Mouse (Mus musculus) limb, embryonic 11.5 days (tissue): Measurements from ENCODE around the gene Mad1l1. TPM values are rescaled to one million over a fixed set of nuclear protein-coding genes. Genes with fewer than 3 reads are reported as not detected.

Source experiments
- ATAC-seq: fragments of 200-750 bp; cut with Nextera tagmentation; 2 replicates; pipeline ENCODE4 v1.8.0; 2017; ENCODE audit warnings: low read depth; ENCODE audit not compliant: insufficient number of reproducible peaks, low FRiP score, low TSS enrichment
- DNase-seq: peaks from one replicate; pipeline ENCODE4 v3.0.0-alpha.2; 2015; ENCODE audit warnings: low spot score
- H3K27ac ChIP-seq: fragments of 300-500 bp; sonication (generic); replicated peaks from 2 replicates; pipeline ENCODE4 v1.5.1; 2014; ENCODE audit warnings: low read depth, mild to moderate bottlenecking, low read length
- H3K27me3 ChIP-seq: fragments of 300-500 bp; sonication (generic); 2 replicates; pipeline ENCODE4 v1.6.1; 2014; ENCODE audit warnings: mild to moderate bottlenecking, low read length, mixed read lengths; ENCODE audit not compliant: control insufficient read depth, insufficient read depth
- H3K36me3 ChIP-seq: fragments of 300-500 bp; sonication (generic); 2 replicates; pipeline ENCODE4 v1.6.1; 2014; ENCODE audit warnings: mild to moderate bottlenecking, low read length, moderate library complexity, mixed read lengths; ENCODE audit not compliant: control insufficient read depth, insufficient read depth
- H3K4me1 ChIP-seq: fragments of 300-500 bp; sonication (generic); 2 replicates; pipeline ENCODE4 v1.6.1; 2014; ENCODE audit warnings: low read length, mixed read lengths; ENCODE audit not compliant: control insufficient read depth, insufficient read depth
- H3K4me2 ChIP-seq: fragments of 300-500 bp; sonication (generic); 2 replicates; pipeline ENCODE4 v1.6.1; 2014; ENCODE audit warnings: low read depth, mild to moderate bottlenecking, moderate library complexity; ENCODE audit not compliant: severe bottlenecking
- H3K4me3 ChIP-seq: fragments of 300-500 bp; sonication (generic); 2 replicates; pipeline ENCODE4 v1.5.1; 2014; ENCODE audit warnings: low read depth, low read length
- H3K9ac ChIP-seq: fragments of 300-500 bp; sonication (generic); 2 replicates; pipeline ENCODE4 v1.6.1; 2014; ENCODE audit warnings: mild to moderate bottlenecking, low read length
- H3K9me3 ChIP-seq: fragments of 300-500 bp; sonication (generic); 2 replicates; pipeline ENCODE4 v1.6.1; 2016; ENCODE audit warnings: low read length; ENCODE audit not compliant: control insufficient read depth
- WGBS: fragments of 180-500 bp; shearing (Covaris S2); extraction: QIAGEN DNeasy Blood & Tissue Kit; methylation state at CpG from one replicate; pipeline ENCODE4 v1.1.7; 2014; 5-methylcytosine and 5-hydroxymethylcytosine counted together
- polyA plus RNA-seq: library from polyadenylated mRNA; unstranded; fragments of >200 nt; fragmentation: Nextera tagmentation; extraction: Ambion mirVana; gene quantifications from 2 replicates; pipeline ENCODE4 v1.2.1, GENCODE M21; 2014

The Mad1l1 gene
- polyA plus RNA-seq, 1 experiment from 2014 or later, result 51.5 TPM

- Histone ChIP-seq H3K4me3 (no peak overlapping the region), H3K27ac (no peak overlapping the region), H3K9me3 (no peaks in the 10 kb centered on the region), H3K4me2 (no peak overlapping the region), H3K36me3 (peaks cover 2% of the 10 kb centered on the region; the same call in 1 of the 2 replicates), H3K4me1 (peaks cover 17% of the 10 kb centered on the region), H3K27me3 (no peaks in the 10 kb centered on the region), H3K9ac (no peak overlapping the region)
- DNase-seq, result no peak
- 88% methylated on average over 7 of the region's 7 CpGs for WGBS
- no peak for ATAC-seq
Measured at GRCm38 (mm10) chr5:140134021-140134420, 187.3 kb downstream of the Mad1l1 start.

- no peaks in the 10 kb centered on the region for H3K9me3 ChIP-seq
- DNase-seq (peak; percentile 79), ATAC-seq (peak; percentile 65)
- no peak overlapping the region for H3K4me3 ChIP-seq
- peaks cover 30% of the 10 kb centered on the region for H3K4me1 ChIP-seq
- H3K4me2 ChIP-seq, result peak overlapping the region; percentile 0; the same call in 1 of the 2 replicates
- no peaks in the 10 kb centered on the region for H3K27me3 ChIP-seq
- 7% methylated on average over 9 of the region's 9 CpGs for WGBS
- H3K9ac ChIP-seq, result peak overlapping the region; percentile 1; the same call in 1 of the 2 replicates
- peak overlapping the region; percentile 92 for H3K27ac ChIP-seq
- H3K36me3 ChIP-seq, result peaks cover 2% of the 10 kb centered on the region; the same call in 1 of the 2 replicates
Measured at GRCm38 (mm10) chr5:140128414-140128981, 192.9 kb downstream of the Mad1l1 start.

- Histone ChIP-seq H3K9ac (no peak overlapping the region), H3K27me3 (no peaks in the 10 kb centered on the region), H3K4me3 (no peak overlapping the region), H3K27ac (peak overlapping the region; percentile 92), H3K4me1 (peaks cover 30% of the 10 kb centered on the region), H3K36me3 (peaks cover 2% of the 10 kb centered on the region; the same call in 1 of the 2 replicates), H3K4me2 (peak overlapping the region; percentile 0; the same call in 1 of the 2 replicates), H3K9me3 (no peaks in the 10 kb centered on the region)
- ATAC-seq (no peak; the same call in 1 of the 2 replicates), DNase-seq (peak; percentile 56)
- 35% methylated on average over 7 of the region's 7 CpGs for WGBS
Measured at GRCm38 (mm10) chr5:140127981-140128380, 193.4 kb downstream of the Mad1l1 start.

GRCm38 (mm10) chr5:140124626-140125025, 196.7 kb downstream of the Mad1l1 start:
- H3K27me3 ChIP-seq, result no peaks in the 10 kb centered on the region
- no peak overlapping the region for H3K4me2 ChIP-seq
- H3K4me3 ChIP-seq, result no peak overlapping the region
- peaks cover 18% of the 10 kb centered on the region for H3K4me1 ChIP-seq
- no peaks in the 10 kb centered on the region; the same call in 1 of the 2 replicates for H3K36me3 ChIP-seq
- 96% methylated on average over 1 of the region's 1 CpGs for WGBS
- no peak overlapping the region for H3K9ac ChIP-seq
- ATAC-seq, result no peak
- no peak overlapping the region for H3K27ac ChIP-seq
- DNase-seq, result no peak
- no peaks in the 10 kb centered on the region for H3K9me3 ChIP-seq

GRCm38 (mm10) chr5:140123640-140124366, 197.5 kb downstream of the Mad1l1 start:
- no peaks in the 10 kb centered on the region for H3K9me3 ChIP-seq
- H3K27ac ChIP-seq, result no peak overlapping the region
- no peaks in the 10 kb centered on the region; the same call in 1 of the 2 replicates for H3K36me3 ChIP-seq
- DNase-seq (no peak), ATAC-seq (no peak)
- H3K4me2 ChIP-seq, result no peak overlapping the region
- H3K9ac ChIP-seq, result no peak overlapping the region
- no peak overlapping the region for H3K4me3 ChIP-seq
- H3K27me3 ChIP-seq, result no peaks in the 10 kb centered on the region
- peaks cover 10% of the 10 kb centered on the region for H3K4me1 ChIP-seq
- 62% methylated on average over 4 of the region's 4 CpGs for WGBS

GRCm38 (mm10) chr5:140123194-140123593, 198.2 kb downstream of the Mad1l1 start:
- DNase-seq, result no peak
- 29% methylated on average over 5 of the region's 5 CpGs for WGBS
- H3K27me3 ChIP-seq, result no peaks in the 10 kb centered on the region

GRCm38 (mm10) chr5:140121966-140122365, 199.4 kb downstream of the Mad1l1 start:
- 92% methylated on average over 3 of the region's 3 CpGs for WGBS
- no peak overlapping the region for H3K4me2 ChIP-seq
- H3K27ac ChIP-seq, result no peak overlapping the region

More at GRCm38 (mm10) chr5:140123194-140123593, 198.2 kb downstream of the Mad1l1 start:
- Histone ChIP-seq H3K9me3 (no peaks in the 10 kb centered on the region), H3K36me3 (no peaks in the 10 kb centered on the region; the same call in 1 of the 2 replicates), H3K4me1 (peaks cover 5% of the 10 kb centered on the region), H3K9ac (no peak overlapping the region), H3K27ac (no peak overlapping the region), H3K4me2 (no peak overlapping the region), H3K4me3 (no peak overlapping the region)
- no peak for ATAC-seq

GRCm38 (mm10) chr5:140118921-140119320, 202.4 kb downstream of the Mad1l1 start:
- Histone ChIP-seq H3K9ac (no peak overlapping the region), H3K27ac (no peak overlapping the region), H3K9me3 (no peaks in the 10 kb centered on the region), H3K4me2 (no peak overlapping the region), H3K27me3 (no peaks in the 10 kb centered on the region), H3K4me1 (no peaks in the 10 kb centered on the region), H3K36me3 (peaks cover 3% of the 10 kb centered on the region; the same call in 1 of the 2 replicates), H3K4me3 (no peak overlapping the region)
- ATAC-seq (no peak), DNase-seq (no peak)
- 95% methylated on average over 3 of the region's 3 CpGs for WGBS

More at GRCm38 (mm10) chr5:140121966-140122365, 199.4 kb downstream of the Mad1l1 start:
- no peaks in the 10 kb centered on the region for H3K4me1 ChIP-seq
- H3K27me3 ChIP-seq, result no peaks in the 10 kb centered on the region
- H3K4me3 ChIP-seq, result no peak overlapping the region
- no peak overlapping the region for H3K9ac ChIP-seq
- no peak for DNase-seq
- no peaks in the 10 kb centered on the region for H3K9me3 ChIP-seq
- no peak for ATAC-seq
- H3K36me3 ChIP-seq, result peaks cover 1% of the 10 kb centered on the region
